In genomic region chr7:89903007-89903406, GRCm38 (mm10) we compare ENCODE assay signal across 14 mouse cellular contexts. TPM values are rescaled to one million over a fixed set of nuclear protein-coding genes. Genes with fewer than 3 reads are reported as not detected.
DNase-seq lines count a peak whose midpoint lies in the region; ATAC-seq and TF ChIP-seq lines count a peak whose summit lies in the region.
"Had no signal": no experiment of that assay in that cellular context is flagged by ENCODE, and none has a peak within 500 bp of the region (broad histone marks: within the 10 kb centered on the region; RNA-seq: fewer than 3 reads in every experiment).

No protein-coding gene starts in this region.

- H3K4me3 ChIP-seq in heart, postnatal 0 days (ENCODE audit: low read depth, low read length): no peak overlapping the region
- no peak overlapping the region for H3K4me3 ChIP-seq in stomach, embryonic 14.5 days (ENCODE audit: low read depth, low read length)
- no peak overlapping the region for H3K4me3 ChIP-seq in stomach, postnatal 0 days (ENCODE audit: low read depth, low read length)
- 0 out of 2 replicates have a peak overlapping the region, but pooled peaks have one; percentile 8 for H3K4me3 ChIP-seq in hindbrain, embryonic 15.5 days
- H3K4me3 ChIP-seq in stomach, embryonic 16.5 days (replicated peaks; ENCODE audit: low read length): peak overlapping the region; percentile 23; the same call in 1 of the 2 replicates
- H3K4me3 ChIP-seq: limb, embryonic 15.5 days; neural tube, embryonic 12.5 days had no signal

- intact Hi-C loops in heart, postnatal 14 days (cut with DNase I): no loop called here
- intact Hi-C loops in left cerebral cortex, postnatal 4 days (cut with DNase I): no loop called here

- 0 out of 2 replicates have a peak, but pooled peaks cover 5% of the 10 kb centered on the region for H3K4me1 ChIP-seq in heart, postnatal 0 days (ENCODE audit: control insufficient read depth, insufficient read depth)
- 0 out of 2 replicates have a peak, but pooled peaks cover 8% of the 10 kb centered on the region for H3K4me1 ChIP-seq in stomach, embryonic 14.5 days (ENCODE audit: control insufficient read depth, insufficient read depth, low read length)
- no peaks in the 10 kb centered on the region for H3K4me1 ChIP-seq in stomach, postnatal 0 days (replicated peaks; ENCODE audit: control insufficient read depth, insufficient read depth)
- peaks cover 7% of the 10 kb centered on the region; the same call in 1 of the 2 replicates for H3K4me1 ChIP-seq in hindbrain, embryonic 15.5 days (replicated peaks)
- peaks cover 3% of the 10 kb centered on the region; the same call in 1 of the 2 replicates for H3K4me1 ChIP-seq in stomach, embryonic 16.5 days (ENCODE audit: control insufficient read depth, insufficient read depth, low read length)

- H3K9ac ChIP-seq in heart, postnatal 0 days (replicated peaks; ENCODE audit: low read depth, low read length): no peak overlapping the region
- no peak overlapping the region for H3K9ac ChIP-seq in stomach, embryonic 14.5 days (replicated peaks; ENCODE audit: low read depth, low read length)
- H3K9ac ChIP-seq in stomach, postnatal 0 days (ENCODE audit: low read length): no peak overlapping the region
- H3K9ac ChIP-seq in hindbrain, embryonic 15.5 days: no peak overlapping the region
- no peak overlapping the region for H3K9ac ChIP-seq in stomach, embryonic 16.5 days (ENCODE audit: low read length)
- H3K9ac ChIP-seq: limb, embryonic 15.5 days; neural tube, embryonic 12.5 days had no signal

- peak overlapping the region; percentile 9; the same call in 1 of the 2 replicates for H3K4me2 ChIP-seq in heart, postnatal 0 days (ENCODE audit: low read depth, low read length)
- peak overlapping the region; percentile 35 for H3K4me2 ChIP-seq in stomach, embryonic 14.5 days (replicated peaks; ENCODE audit: low read depth, low read length)
- H3K4me2 ChIP-seq in stomach, postnatal 0 days (replicated peaks; ENCODE audit: low read depth): no peak overlapping the region
- peak overlapping the region; percentile 44 for H3K4me2 ChIP-seq in hindbrain, embryonic 15.5 days
- H3K4me2 ChIP-seq in stomach, embryonic 16.5 days (ENCODE audit: low read depth, low read length): peak overlapping the region; percentile 50
- H3K4me2 ChIP-seq: limb, embryonic 15.5 days had no signal

- no peak overlapping the region for H3K27ac ChIP-seq in heart, postnatal 0 days (ENCODE audit: low read depth)
- H3K27ac ChIP-seq in stomach, embryonic 14.5 days (ENCODE audit: low read length): no peak overlapping the region
- no peak overlapping the region for H3K27ac ChIP-seq in stomach, postnatal 0 days (replicated peaks)
- no peak overlapping the region for H3K27ac ChIP-seq in hindbrain, embryonic 15.5 days (replicated peaks)
- no peak overlapping the region for H3K27ac ChIP-seq in stomach, embryonic 16.5 days (ENCODE audit: low read length)
- H3K27ac ChIP-seq: limb, embryonic 15.5 days; neural tube, embryonic 12.5 days had no signal

- TF ChIP-seq CTCF in heart, postnatal 0 days (IDR thresholded peaks at IDR 0.05; ENCODE audit: low read depth): no peak
- no peak for TF ChIP-seq CTCF in stomach, postnatal 0 days (IDR thresholded peaks at IDR 0.05; ENCODE audit: low read depth)

- H3K36me3 ChIP-seq in heart, postnatal 0 days (replicated peaks; ENCODE audit: control insufficient read depth, insufficient read depth, low read length): no peaks in the 10 kb centered on the region
- no peaks in the 10 kb centered on the region for H3K36me3 ChIP-seq in stomach, embryonic 14.5 days (ENCODE audit: control insufficient read depth, insufficient read depth, low read length)
- H3K36me3 ChIP-seq in stomach, postnatal 0 days (ENCODE audit: control insufficient read depth, insufficient read depth, low read length): no peaks in the 10 kb centered on the region
- no peaks in the 10 kb centered on the region for H3K36me3 ChIP-seq in hindbrain, embryonic 15.5 days
- no peaks in the 10 kb centered on the region for H3K36me3 ChIP-seq in stomach, embryonic 16.5 days (ENCODE audit: control insufficient read depth, insufficient read depth, low read length)
- H3K36me3 ChIP-seq: limb, embryonic 15.5 days; neural tube, embryonic 12.5 days had no signal

- no peak for DNase-seq in heart, postnatal 0 days (ENCODE audit: low spot score)
- no peak for DNase-seq in heart, postnatal 14 days
- DNase-seq in stomach, postnatal 0 days (ENCODE audit: low spot score): no peak
- DNase-seq in adrenal gland, adult (ENCODE audit: inconsistent age in 2 of 2, low spot score in 1 of 2): no peak
- no peak for DNase-seq in left cerebral cortex, postnatal 4 days
- DNase-seq: cerebellum, postnatal 25 days; right cerebral cortex, postnatal 25 days; thymus, adult 18-20 months had no signal

- WGBS in heart, postnatal 0 days: 78% methylated on average over 8 of the region's 8 CpGs
- WGBS in stomach, embryonic 14.5 days: 50% methylated on average over 8 of the region's 8 CpGs
- WGBS in stomach, postnatal 0 days: 63% methylated on average over 8 of the region's 8 CpGs
- 89% methylated on average over 8 of the region's 8 CpGs for WGBS in hindbrain, embryonic 15.5 days
- WGBS in stomach, embryonic 16.5 days: 69% methylated on average over 8 of the region's 8 CpGs

- H3K27me3 ChIP-seq in heart, postnatal 0 days (ENCODE audit: control insufficient read depth, insufficient read depth, low read length): no peaks in the 10 kb centered on the region
- H3K27me3 ChIP-seq in stomach, embryonic 14.5 days (ENCODE audit: control insufficient read depth, insufficient read depth, low read length): no peaks in the 10 kb centered on the region
- no peaks in the 10 kb centered on the region for H3K27me3 ChIP-seq in stomach, postnatal 0 days (ENCODE audit: control insufficient read depth, insufficient read depth, low read length)
- H3K27me3 ChIP-seq in hindbrain, embryonic 15.5 days: no peaks in the 10 kb centered on the region
- H3K27me3 ChIP-seq in stomach, embryonic 16.5 days (ENCODE audit: control insufficient read depth, insufficient read depth, low read length): no peaks in the 10 kb centered on the region
- H3K27me3 ChIP-seq: limb, embryonic 15.5 days; neural tube, embryonic 12.5 days had no signal

- no peak for ATAC-seq in heart, postnatal 0 days (ENCODE audit: insufficient read depth, low read depth)
- no peak for ATAC-seq in stomach, embryonic 14.5 days (ENCODE audit: insufficient number of reproducible peaks, insufficient read depth, low FRiP score, low read depth)
- ATAC-seq in stomach, postnatal 0 days (ENCODE audit: low FRiP score, low TSS enrichment): no peak
- ATAC-seq in hindbrain, embryonic 15.5 days (ENCODE audit: low FRiP score, low read depth): no peak
- ATAC-seq in stomach, embryonic 16.5 days (ENCODE audit: insufficient read depth, low FRiP score): no peak

- no peak for TF ChIP-seq EP300 in heart, postnatal 0 days (IDR thresholded peaks at IDR 0.05; ENCODE audit: low read depth)
- no peak for TF ChIP-seq EP300 in stomach, postnatal 0 days (optimal IDR thresholded peaks at IDR 0.05)

- H3K9me3 ChIP-seq in heart, postnatal 0 days (replicated peaks; ENCODE audit: control insufficient read depth, low read length): no peaks in the 10 kb centered on the region
- no peaks in the 10 kb centered on the region for H3K9me3 ChIP-seq in stomach, embryonic 14.5 days (ENCODE audit: control insufficient read depth, low read depth, low read length)
- no peaks in the 10 kb centered on the region for H3K9me3 ChIP-seq in stomach, postnatal 0 days (ENCODE audit: control insufficient read depth, low read length)
- no peaks in the 10 kb centered on the region for H3K9me3 ChIP-seq in hindbrain, embryonic 15.5 days
- H3K9me3 ChIP-seq in stomach, embryonic 16.5 days (replicated peaks; ENCODE audit: control insufficient read depth, low read length): no peaks in the 10 kb centered on the region
- H3K9me3 ChIP-seq: limb, embryonic 15.5 days; neural tube, embryonic 12.5 days had no signal

RNA-seq across cellular contexts. Expression of gene Ccdc81, which starts 0.4 kb away (rescaled TPM):
- not detected in 2 replicates for total RNA-seq in heart, postnatal 0 days (2014; rRNA removed; ENCODE audit: low replicate concordance)
- 0.04 TPM in 1 of 2 replicates, not detected in the other for polyA plus RNA-seq in heart, postnatal 0 days (2015; fragmentation: Nextera tagmentation; extraction: Ambion mirVana)
- under 1 TPM in 1 of 2 experiments, not detected in 1; 0.10 TPM for total RNA-seq in heart, postnatal 14 days (2021)
- polyA plus RNA-seq in stomach, embryonic 14.5 days (2014; fragmentation: Nextera tagmentation; extraction: Ambion mirVana): 0.20 TPM in 1 of 2 replicates, not detected in the other
- polyA plus RNA-seq in stomach, postnatal 0 days (2015; fragmentation: Nextera tagmentation; extraction: Ambion mirVana): 0.04 and 0.05 TPM in 2 replicates
- polyA plus RNA-seq in hindbrain, embryonic 15.5 days (2015; fragmentation: Nextera tagmentation; extraction: Ambion mirVana): 1.1 TPM in 2 replicates
- 0.05 and 0.11 TPM in 2 replicates for polyA plus RNA-seq in stomach, embryonic 16.5 days (2015; fragmentation: Nextera tagmentation; extraction: Ambion mirVana)
- under 1 TPM; 0.40 to 0.56 TPM for total RNA-seq in left cerebral cortex, postnatal 4 days (2021)
- polyA plus RNA-seq: large intestine, adult 2 months had no signal

RNA-seq across cellular contexts. Expression of gene Hikeshi, which starts 38.0 kb away (rescaled TPM):
- 22.6 and 120 TPM in 2 replicates for total RNA-seq in heart, postnatal 0 days (2014; rRNA removed; ENCODE audit: low replicate concordance)
- 90.9 and 103 TPM in 2 replicates for polyA plus RNA-seq in heart, postnatal 0 days (2015; fragmentation: Nextera tagmentation; extraction: Ambion mirVana)
- 10 to 100 TPM; 52.0 to 61.7 TPM for total RNA-seq in heart, postnatal 14 days (2021)
- 122 and 127 TPM in 2 replicates for polyA plus RNA-seq in stomach, embryonic 14.5 days (2014; fragmentation: Nextera tagmentation; extraction: Ambion mirVana)
- polyA plus RNA-seq in stomach, postnatal 0 days (2015; fragmentation: Nextera tagmentation; extraction: Ambion mirVana): 69.2 and 72.8 TPM in 2 replicates
- 121 and 134 TPM in 2 replicates for polyA plus RNA-seq in hindbrain, embryonic 15.5 days (2015; fragmentation: Nextera tagmentation; extraction: Ambion mirVana)
- 108 and 132 TPM in 2 replicates for polyA plus RNA-seq in stomach, embryonic 16.5 days (2015; fragmentation: Nextera tagmentation; extraction: Ambion mirVana)
- 100 to 1,000 TPM; 108 to 109 TPM for total RNA-seq in left cerebral cortex, postnatal 4 days (2021)

Comparison
In these comparisons a context has a peak if more than half of its experiments do, and no peak if none do; other contexts are left out.
1. H3K4me3 ChIP-seq: peak in hindbrain, embryonic 15.5 days (single experiment) and stomach, embryonic 16.5 days (single experiment); none in heart, postnatal 0 days (single experiment), stomach, embryonic 14.5 days (single experiment) and stomach, postnatal 0 days (single experiment).